Mouse (Mus musculus): ENCODE data around the gene App.
A peak's percentile ranks its signal among the peaks of the same experiment; 100 is the strongest.

The App gene

GRCm38 (mm10) chr16:85173373-85174081 lies at the start of gene App:
App (minus strand) TSS chr16:85173766.
- peak; percentile 60 to 81 for DNase-seq (ENCODE audit: low spot score in 2 of 2)

- DNase-seq (ENCODE audit: low spot score in 2 of 2), result no peak
These were observed 42.3 kb upstream of the App start for GRCm38 (mm10) chr16:85215846-85216245.

GRCm38 (mm10) chr16:85215173-85215572 lies 41.6 kb upstream of the App start:
- no peak for DNase-seq (ENCODE audit: low spot score in 2 of 2)

- DNase-seq (ENCODE audit: low spot score in 2 of 2), result no peak
These were observed 22.1 kb upstream of the App start for GRCm38 (mm10) chr16:85195622-85196021.

- DNase-seq (ENCODE audit: low spot score in 2 of 2), result no peak
These were observed 21.6 kb upstream of the App start for GRCm38 (mm10) chr16:85195167-85195566.

GRCm38 (mm10) chr16:85181502-85181901 lies 7.9 kb upstream of the App start:
- no peak for DNase-seq (ENCODE audit: low spot score in 2 of 2)

- no peak for DNase-seq (ENCODE audit: low spot score in 2 of 2)
These were observed 7.1 kb upstream of the App start for GRCm38 (mm10) chr16:85180710-85181109.

- DNase-seq (ENCODE audit: low spot score in 2 of 2), result no peak
These were observed 3.1 kb upstream of the App start for GRCm38 (mm10) chr16:85176666-85177065.

GRCm38 (mm10) chr16:85172571-85173372 lies 794 bp downstream of the App start:
- peak; percentile 16 to 39 for DNase-seq (ENCODE audit: low spot score in 2 of 2)

GRCm38 (mm10) chr16:85171976-85172570 lies 1.5 kb downstream of the App start:
- DNase-seq (ENCODE audit: low spot score in 2 of 2), result no peak

- no peak for DNase-seq (ENCODE audit: low spot score in 2 of 2)
These were observed 2.6 kb downstream of the App start for GRCm38 (mm10) chr16:85170826-85171510.

- no peak for DNase-seq (ENCODE audit: low spot score in 2 of 2)
These were observed 4.7 kb downstream of the App start for GRCm38 (mm10) chr16:85168821-85169220.

- DNase-seq (ENCODE audit: low spot score in 2 of 2), result no peak
These were observed 7.4 kb downstream of the App start for GRCm38 (mm10) chr16:85166205-85166604.

GRCm38 (mm10) chr16:85165631-85166030 lies 7.9 kb downstream of the App start:
- no peak for DNase-seq (ENCODE audit: low spot score in 2 of 2)

GRCm38 (mm10) chr16:85165177-85165576 lies 8.4 kb downstream of the App start:
- no peak for DNase-seq (ENCODE audit: low spot score in 2 of 2)

GRCm38 (mm10) chr16:85162779-85163178 lies 10.8 kb downstream of the App start:
- DNase-seq (ENCODE audit: low spot score in 2 of 2), result no peak

GRCm38 (mm10) chr16:85160140-85160539 lies 13.4 kb downstream of the App start:
- DNase-seq (ENCODE audit: low spot score in 2 of 2), result no peak

GRCm38 (mm10) chr16:85157796-85158546 lies 15.6 kb downstream of the App start:
- DNase-seq (ENCODE audit: low spot score in 2 of 2), result no peak

- DNase-seq (ENCODE audit: low spot score in 2 of 2), result no peak
These were observed 16.4 kb downstream of the App start for GRCm38 (mm10) chr16:85157156-85157555.

- DNase-seq (ENCODE audit: low spot score in 2 of 2), result no peak
These were observed 17.7 kb downstream of the App start for GRCm38 (mm10) chr16:85155836-85156235.

- DNase-seq (ENCODE audit: low spot score in 2 of 2), result no peak
These were observed 21.1 kb downstream of the App start for GRCm38 (mm10) chr16:85152457-85152856.
